Mouse (Mus musculus) liver, embryonic 15.5 days (tissue): ENCODE measurements around the gene Gm29797. TPM values are rescaled to one million over a fixed set of nuclear protein-coding genes. Genes with fewer than 3 reads are reported as not detected.

ENCODE experiments used
- ATAC-seq: fragments of 200-750 bp; cut with Nextera tagmentation; 2 replicates; pipeline ENCODE4 v1.8.0; 2017; ENCODE audit warnings: moderate number of reproducible peaks, mild to moderate bottlenecking, moderate library complexity; ENCODE audit not compliant: insufficient read depth
- H3K27ac ChIP-seq: fragments of 300-500 bp; sonication (generic); replicated peaks from 2 replicates; pipeline ENCODE4 v1.5.1; 2015; ENCODE audit warnings: mild to moderate bottlenecking, inconsistent platforms
- H3K27me3 ChIP-seq: fragments of 300-500 bp; sonication (generic); 2 replicates; pipeline ENCODE4 v1.6.1; 2015; ENCODE audit warnings: mild to moderate bottlenecking, inconsistent platforms
- H3K36me3 ChIP-seq: fragments of 300-500 bp; sonication (generic); replicated peaks from 2 replicates; pipeline ENCODE4 v1.6.1; 2015; ENCODE audit warnings: moderate library complexity, mild to moderate bottlenecking, inconsistent platforms
- H3K4me1 ChIP-seq: fragments of 300-500 bp; sonication (generic); replicated peaks from 2 replicates; pipeline ENCODE4 v1.6.1; 2015; ENCODE audit warnings: inconsistent platforms
- H3K4me2 ChIP-seq: fragments of 300-500 bp; sonication (generic); 2 replicates; pipeline ENCODE4 v1.6.1; 2015; ENCODE audit warnings: moderate library complexity, mild to moderate bottlenecking, inconsistent platforms
- H3K4me3 ChIP-seq: fragments of 300-500 bp; sonication (generic); replicated peaks from 2 replicates; pipeline ENCODE4 v1.5.1; 2015; ENCODE audit warnings: mild to moderate bottlenecking, inconsistent platforms
- H3K9ac ChIP-seq: fragments of 300-500 bp; sonication (generic); 2 replicates; pipeline ENCODE4 v1.6.1; 2015; ENCODE audit warnings: moderate library complexity, mild to moderate bottlenecking, inconsistent platforms
- H3K9me3 ChIP-seq: fragments of 300-500 bp; sonication (generic); replicated peaks from 2 replicates; pipeline ENCODE4 v1.6.1; 2016; ENCODE audit warnings: inconsistent platforms
- WGBS: fragments of 180-500 bp; shearing (Covaris S2); methylation state at CpG from one replicate; pipeline ENCODE4 v1.1.7; 2015; ENCODE audit warnings: mixed read lengths; ENCODE audit not compliant: insufficient replicate concordance; 5-methylcytosine and 5-hydroxymethylcytosine counted together
- polyA plus RNA-seq: library from polyadenylated mRNA; unstranded; fragments of >200 nt; fragmentation: Nextera tagmentation; extraction: Ambion mirVana; gene quantifications from 2 replicates; pipeline ENCODE4 v1.2.1, GENCODE M21; 2015

Gene Gm29797
- polyA plus RNA-seq, 1 experiment from 2014 or later = not detected

GRCm38 (mm10) chr2:181696801-181697420 lies 40.1 kb downstream of the Gm29797 start:
- Histone ChIP-seq H3K27me3 (peaks cover 29% of the 10 kb centered on the region), H3K27ac (no peak overlapping the region), H3K36me3 (no peaks in the 10 kb centered on the region), H3K4me3 (no peak overlapping the region), H3K4me2 (no peak overlapping the region), H3K9ac (no peak overlapping the region), H3K4me1 (peaks cover 7% of the 10 kb centered on the region), H3K9me3 (no peaks in the 10 kb centered on the region)
- WGBS = 71% methylated on average over 33 of the region's 33 CpGs
- no peak for ATAC-seq

GRCm38 (mm10) chr2:181698241-181698640 lies 41.4 kb downstream of the Gm29797 start, which contains the start of gene Lkaaear1:
Gene Lkaaear1 (minus strand): TSS chr2:181698442.
- Histone ChIP-seq H3K27me3 (peaks cover 20% of the 10 kb centered on the region), H3K36me3 (no peaks in the 10 kb centered on the region), H3K9me3 (no peaks in the 10 kb centered on the region), H3K9ac (no peak within 1 kb of the TSS), H3K4me2 (no peak within 1 kb of the TSS), H3K27ac (no peak within 1 kb of the TSS), H3K4me1 (peaks cover 3% of the 10 kb centered on the region), H3K4me3 (no peak within 1 kb of the TSS)
- WGBS = 52% methylated on average over 5 of the region's 5 CpGs
- ATAC-seq = no peak

- Histone ChIP-seq H3K4me2 (no peak overlapping the region), H3K36me3 (no peaks in the 10 kb centered on the region), H3K27me3 (no peaks in the 10 kb centered on the region), H3K4me3 (no peak overlapping the region), H3K4me1 (no peaks in the 10 kb centered on the region), H3K27ac (no peak overlapping the region), H3K9me3 (no peaks in the 10 kb centered on the region), H3K9ac (no peak overlapping the region)
- 23% methylated on average over 4 of the region's 4 CpGs for WGBS
- ATAC-seq = no peak
Measured at GRCm38 (mm10) chr2:181706668-181707067, 49.8 kb downstream of the Gm29797 start.

Other genes starting within 250 kb of the Gm29797 start
- gene Zbtb46, start 197.6 kb upstream of the Gm29797 start, polyA plus RNA-seq = 7.9 and 8.7 TPM in 2 replicates
- gene Abhd16b, start 163.8 kb upstream of the Gm29797 start, polyA plus RNA-seq = not detected in 2 replicates
- 67.3 and 68.4 TPM in 2 replicates for gene Tpd52l2, start 159.9 kb upstream of the Gm29797 start, polyA plus RNA-seq
- 27.7 and 29.8 TPM in 2 replicates for gene Dnajc5, start 136.5 kb upstream of the Gm29797 start, polyA plus RNA-seq
- 20.4 and 27.5 TPM in 2 replicates for gene Uckl1, start 72.1 kb upstream of the Gm29797 start, polyA plus RNA-seq
- gene Prpf6, start 65.2 kb upstream of the Gm29797 start, polyA plus RNA-seq = 23.8 and 25.9 TPM in 2 replicates
- 9.3 and 9.6 TPM in 2 replicates for gene Zfp512b, start 64.2 kb upstream of the Gm29797 start, polyA plus RNA-seq
- gene Samd10, start 57.8 kb upstream of the Gm29797 start, polyA plus RNA-seq = 2.2 and 2.6 TPM in 2 replicates
- gene Sox18, start 14.6 kb downstream of the Gm29797 start, polyA plus RNA-seq = 6.7 and 8.0 TPM in 2 replicates
- 1.3 and 2.7 TPM in 2 replicates for gene Tcea2, start 23.3 kb downstream of the Gm29797 start, polyA plus RNA-seq
- gene Rgs19, start 36.9 kb downstream of the Gm29797 start, polyA plus RNA-seq = 22.3 and 22.4 TPM in 2 replicates
- gene Lkaaear1, start 41.4 kb downstream of the Gm29797 start, polyA plus RNA-seq = not detected in 2 replicates
- 0.07 and 0.23 TPM in 2 replicates for gene Oprl1, start 58.0 kb downstream of the Gm29797 start, polyA plus RNA-seq
- gene Myt1, start 106.3 kb downstream of the Gm29797 start, polyA plus RNA-seq = not detected in 2 replicates
- 14.6 and 15.2 TPM in 2 replicates for gene Pcmtd2, start 180.8 kb downstream of the Gm29797 start, polyA plus RNA-seq
- 25.4 and 25.5 TPM in 2 replicates for gene Polr3k, start 207.3 kb downstream of the Gm29797 start, polyA plus RNA-seq